Mouse (Mus musculus): ENCODE data around the gene Gsap. TPM values are rescaled to one million over a fixed set of nuclear protein-coding genes. Genes with fewer than 3 reads are reported as not detected.
"Not testable (repeated sequence)": the region's sequence is repeated elsewhere in the genome, so short reads cannot be mapped to it uniquely, and the experiment has no call there.

Gsap gene
- polyA plus RNA-seq, 1 experiment from 2014 or later, result 4.7 TPM

DNA sequence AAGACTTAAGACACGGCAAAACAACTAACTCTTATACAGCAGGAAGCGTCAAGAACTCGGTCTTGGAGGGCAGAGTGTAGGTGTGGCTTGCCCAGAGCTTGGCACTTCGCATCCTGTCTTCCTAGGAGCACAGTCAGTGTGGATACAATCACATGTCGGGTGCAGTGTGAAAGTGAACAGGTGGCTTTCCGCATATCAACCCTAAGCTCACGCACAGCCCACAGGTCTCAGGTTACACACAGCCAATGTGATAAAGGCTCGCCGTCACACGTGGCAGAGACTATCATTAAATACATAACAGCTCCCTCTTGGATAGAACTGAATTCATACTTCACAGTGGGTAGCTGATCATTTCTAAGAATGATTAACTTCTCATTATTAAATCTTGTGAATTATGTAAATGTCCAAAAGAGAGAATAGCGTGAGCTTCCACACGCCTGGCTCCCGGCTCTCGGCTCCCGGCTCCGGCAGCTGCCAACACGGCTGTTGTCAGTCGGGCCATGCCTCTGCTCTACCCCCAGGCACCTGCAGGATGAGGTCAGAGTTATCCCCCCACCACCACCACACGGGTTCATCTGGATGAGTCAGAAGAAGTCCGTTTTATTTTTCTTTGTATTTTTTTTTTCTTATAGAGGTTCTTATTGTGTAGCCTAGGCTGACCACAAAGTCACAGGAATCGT is 113.2 kb downstream of the Gsap start:
- no peak overlapping the region for H3K4me2 ChIP-seq (replicated peaks)
- H3K27ac ChIP-seq, result no peak overlapping the region
- 85% methylated on average over 21 of the region's 21 CpGs for WGBS
- H3K36me3 ChIP-seq, result no peaks in the 10 kb centered on the region
- H3K9ac ChIP-seq (replicated peaks), result no peak overlapping the region
- H3K4me1 ChIP-seq (replicated peaks), result no peaks in the 10 kb centered on the region
- ATAC-seq, result no peak
- no peaks in the 10 kb centered on the region for H3K27me3 ChIP-seq
- H3K4me3 ChIP-seq (replicated peaks), result no peak overlapping the region
- no peaks in the 10 kb centered on the region for H3K9me3 ChIP-seq

DNA sequence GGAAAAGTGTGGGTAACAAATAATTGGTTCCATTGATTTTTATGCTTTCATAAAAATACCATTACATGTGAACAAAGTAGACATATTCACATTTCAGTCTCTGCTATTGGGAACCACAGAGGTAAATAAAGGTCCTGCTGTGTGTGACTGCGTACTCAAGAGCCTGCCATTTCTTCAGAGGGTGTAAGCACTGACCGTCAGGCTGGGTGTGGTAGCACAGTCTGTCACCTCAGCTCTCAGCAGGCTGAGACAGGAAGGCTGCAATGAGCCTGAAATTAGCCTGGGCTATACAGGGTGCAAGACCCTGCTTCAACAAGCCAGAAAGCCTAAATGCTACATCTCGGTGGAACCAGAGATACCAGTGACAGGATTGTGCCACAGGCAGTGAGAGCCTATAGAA is 114.0 kb downstream of the Gsap start:
- WGBS, result 86% methylated on average over 3 of the region's 3 CpGs
- Histone ChIP-seq H3K27me3 (no peaks in the 10 kb centered on the region), H3K9me3 (no peaks in the 10 kb centered on the region), H3K4me2 (replicated peaks) (no peak overlapping the region), H3K9ac (replicated peaks) (no peak overlapping the region), H3K27ac (no peak overlapping the region), H3K36me3 (no peaks in the 10 kb centered on the region), H3K4me3 (replicated peaks) (no peak overlapping the region), H3K4me1 (replicated peaks) (no peaks in the 10 kb centered on the region)
- ATAC-seq, result no peak

DNA sequence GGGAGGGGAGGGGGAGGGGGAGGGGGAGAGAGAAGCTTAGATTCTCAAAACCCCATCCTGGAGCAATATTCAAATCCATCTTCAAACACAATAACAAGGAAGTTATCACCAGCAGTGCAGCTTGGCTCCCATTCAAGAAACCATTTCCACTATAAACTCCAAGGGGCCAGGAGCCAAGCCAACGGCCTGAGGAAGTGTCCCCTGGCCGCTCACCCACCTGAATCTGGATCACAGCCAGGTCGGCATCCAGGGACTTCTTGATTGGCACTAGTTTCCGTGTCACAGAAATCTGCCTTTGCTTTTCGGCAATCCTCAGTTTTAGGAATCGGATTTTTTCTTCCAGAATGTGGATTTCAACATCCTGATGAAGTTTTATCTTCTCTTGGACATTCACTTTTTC is 115.0 kb downstream of the Gsap start:
- Histone ChIP-seq H3K27ac (no peak overlapping the region), H3K4me3 (replicated peaks) (no peak overlapping the region), H3K36me3 (no peaks in the 10 kb centered on the region), H3K4me2 (replicated peaks) (no peak overlapping the region), H3K9ac (replicated peaks) (no peak overlapping the region), H3K9me3 (no peaks in the 10 kb centered on the region), H3K4me1 (replicated peaks) (no peaks in the 10 kb centered on the region), H3K27me3 (no peaks in the 10 kb centered on the region)
- ATAC-seq, result no peak
- 79% methylated on average over 6 of the region's 6 CpGs for WGBS

DNA sequence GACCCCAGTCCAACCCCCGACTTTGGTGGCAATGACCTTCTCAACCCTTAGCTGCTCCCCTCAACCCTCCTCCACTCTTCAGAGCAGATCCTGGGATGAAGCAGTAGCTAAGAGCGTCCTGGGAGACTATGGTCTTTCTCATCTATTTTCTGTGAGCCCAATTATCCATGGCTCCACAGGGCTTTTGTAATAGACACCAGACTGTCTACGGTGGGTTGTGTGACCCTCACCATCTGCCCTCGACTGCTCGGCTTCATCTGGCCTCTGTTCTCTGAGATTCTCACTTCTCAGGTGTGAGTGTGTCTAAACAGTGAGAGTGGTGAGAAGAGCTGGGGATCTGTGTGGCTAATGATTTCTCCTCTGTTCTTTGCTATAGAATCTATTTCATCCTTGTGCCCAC is 121.1 kb downstream of the Gsap start:
- Histone ChIP-seq H3K4me2 (replicated peaks) (no peak overlapping the region), H3K9me3 (no peaks in the 10 kb centered on the region), H3K9ac (replicated peaks) (no peak overlapping the region), H3K4me3 (replicated peaks) (no peak overlapping the region), H3K27ac (no peak overlapping the region), H3K27me3 (no peaks in the 10 kb centered on the region), H3K36me3 (no peaks in the 10 kb centered on the region), H3K4me1 (replicated peaks) (no peaks in the 10 kb centered on the region)
- 74% methylated on average over 5 of the region's 5 CpGs for WGBS
- peak; percentile 24; the same call in 1 of the 2 replicates for ATAC-seq

DNA sequence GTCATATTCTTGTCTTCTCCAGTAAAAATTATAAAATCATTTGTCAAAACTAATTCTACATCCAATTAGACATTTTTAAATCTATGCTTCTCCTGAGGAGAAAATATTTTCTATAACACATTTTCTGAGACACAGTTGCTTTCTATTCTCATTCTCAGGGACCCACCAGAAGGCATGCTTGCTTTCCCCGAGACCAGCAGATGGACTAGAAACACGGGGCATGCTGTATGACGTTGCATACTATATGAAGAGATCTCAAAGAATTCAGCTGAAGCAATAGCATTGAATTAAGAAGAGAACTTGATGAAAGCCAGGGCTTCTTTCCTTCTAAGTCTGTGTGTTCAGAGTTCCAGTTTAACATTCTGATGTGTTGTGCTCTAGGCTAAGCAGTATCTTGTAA is 128.6 kb downstream of the Gsap start:
- Histone ChIP-seq H3K27ac (no peak overlapping the region), H3K9ac (replicated peaks) (no peak overlapping the region), H3K27me3 (no peaks in the 10 kb centered on the region), H3K4me1 (replicated peaks) (no peaks in the 10 kb centered on the region), H3K4me2 (replicated peaks) (no peak overlapping the region), H3K9me3 (no peaks in the 10 kb centered on the region), H3K4me3 (replicated peaks) (no peak overlapping the region), H3K36me3 (no peaks in the 10 kb centered on the region)
- no peak for ATAC-seq
- WGBS, result 90% methylated on average over 3 of the region's 3 CpGs

DNA sequence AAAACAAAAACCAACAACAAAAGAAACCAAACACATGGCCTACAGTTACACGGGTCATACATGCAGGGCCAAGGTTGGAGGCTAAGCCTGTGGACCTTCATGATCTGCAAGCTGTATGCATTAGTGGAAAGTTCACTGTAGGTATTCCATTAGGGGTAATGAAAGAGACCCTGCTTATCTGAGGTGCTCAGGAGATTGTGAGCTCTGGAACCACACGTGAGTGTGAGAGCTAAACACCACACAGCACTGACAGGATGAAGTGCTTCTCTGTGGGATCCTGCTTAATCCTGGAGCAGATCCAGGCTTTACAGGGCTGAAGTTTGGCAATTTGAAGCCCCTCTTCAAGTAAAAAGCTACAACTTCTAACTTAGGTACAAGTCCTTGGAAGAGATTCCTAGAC is 134.1 kb downstream of the Gsap start:
- Histone ChIP-seq H3K4me2 (replicated peaks) (no peak overlapping the region), H3K4me1 (replicated peaks) (no peaks in the 10 kb centered on the region), H3K4me3 (replicated peaks) (no peak overlapping the region), H3K9ac (replicated peaks) (no peak overlapping the region), H3K9me3 (no peaks in the 10 kb centered on the region), H3K36me3 (no peaks in the 10 kb centered on the region), H3K27me3 (no peaks in the 10 kb centered on the region), H3K27ac (no peak overlapping the region)
- WGBS, result 79% methylated on average over 2 of the region's 2 CpGs
- ATAC-seq, result no peak

DNA sequence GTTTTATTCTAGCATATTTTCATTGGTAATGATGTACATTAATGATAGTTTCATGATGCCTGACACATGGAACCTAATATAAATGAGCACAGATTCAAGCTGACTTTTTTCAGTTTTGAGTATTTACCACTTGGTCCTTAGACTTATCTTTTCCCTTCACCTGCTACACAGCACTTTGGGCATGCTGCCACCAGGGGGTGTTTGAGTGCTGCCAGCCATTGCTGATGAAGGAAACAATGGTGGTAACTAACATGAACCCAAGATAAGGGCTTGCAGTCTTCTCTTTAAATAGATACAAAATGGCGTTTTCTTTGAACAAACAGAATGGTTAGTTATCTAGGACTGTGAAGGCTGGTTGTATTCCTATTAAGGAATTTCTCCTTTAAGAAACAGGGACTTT is 140.4 kb downstream of the Gsap start:
- no peaks in the 10 kb centered on the region for H3K9me3 ChIP-seq

DNA sequence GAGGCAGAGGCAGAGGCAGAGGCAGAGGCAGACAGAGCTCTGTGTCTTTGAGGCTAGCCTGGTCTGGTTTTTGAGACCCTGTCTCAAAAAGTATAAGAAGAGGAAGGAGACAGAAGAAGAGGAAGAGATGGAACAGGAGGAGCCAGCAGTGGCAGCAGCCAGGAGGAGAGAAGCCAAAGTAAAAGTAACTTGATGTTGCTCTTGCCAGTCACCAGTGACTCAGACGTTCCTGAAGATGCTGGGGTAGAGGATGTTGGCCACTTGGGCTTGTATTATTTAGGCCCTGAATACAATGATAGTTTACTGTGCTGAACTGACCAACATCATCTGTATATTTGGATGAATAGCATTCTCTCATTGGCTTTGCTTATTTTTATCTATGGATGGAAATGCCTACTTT is 142.5 kb downstream of the Gsap start:
- WGBS, result 100% methylated on average over 1 of the region's 1 CpGs
- Histone ChIP-seq H3K27me3 (0 out of 2 replicates have a peak, but pooled peaks cover 4% of the 10 kb centered on the region), H3K27ac (no peak overlapping the region), H3K4me1 (replicated peaks) (peaks cover 9% of the 10 kb centered on the region), H3K4me2 (replicated peaks) (no peak overlapping the region), H3K9ac (replicated peaks) (no peak overlapping the region), H3K4me3 (replicated peaks) (no peak overlapping the region), H3K9me3 (no peaks in the 10 kb centered on the region), H3K36me3 (no peaks in the 10 kb centered on the region)
- no peak for ATAC-seq

More for the DNA sequence above, 140.4 kb downstream of the Gsap start:
- Histone ChIP-seq H3K9ac (replicated peaks) (no peak overlapping the region), H3K4me2 (replicated peaks) (no peak overlapping the region), H3K36me3 (no peaks in the 10 kb centered on the region), H3K27ac (no peak overlapping the region), H3K4me1 (replicated peaks) (peaks cover 9% of the 10 kb centered on the region), H3K4me3 (replicated peaks) (no peak overlapping the region), H3K27me3 (0 out of 2 replicates have a peak, but pooled peaks cover 4% of the 10 kb centered on the region)
- ATAC-seq, result peak; percentile 45; the same call in 1 of the 2 replicates
- 38% methylated on average over 1 of the region's 1 CpGs for WGBS

DNA sequence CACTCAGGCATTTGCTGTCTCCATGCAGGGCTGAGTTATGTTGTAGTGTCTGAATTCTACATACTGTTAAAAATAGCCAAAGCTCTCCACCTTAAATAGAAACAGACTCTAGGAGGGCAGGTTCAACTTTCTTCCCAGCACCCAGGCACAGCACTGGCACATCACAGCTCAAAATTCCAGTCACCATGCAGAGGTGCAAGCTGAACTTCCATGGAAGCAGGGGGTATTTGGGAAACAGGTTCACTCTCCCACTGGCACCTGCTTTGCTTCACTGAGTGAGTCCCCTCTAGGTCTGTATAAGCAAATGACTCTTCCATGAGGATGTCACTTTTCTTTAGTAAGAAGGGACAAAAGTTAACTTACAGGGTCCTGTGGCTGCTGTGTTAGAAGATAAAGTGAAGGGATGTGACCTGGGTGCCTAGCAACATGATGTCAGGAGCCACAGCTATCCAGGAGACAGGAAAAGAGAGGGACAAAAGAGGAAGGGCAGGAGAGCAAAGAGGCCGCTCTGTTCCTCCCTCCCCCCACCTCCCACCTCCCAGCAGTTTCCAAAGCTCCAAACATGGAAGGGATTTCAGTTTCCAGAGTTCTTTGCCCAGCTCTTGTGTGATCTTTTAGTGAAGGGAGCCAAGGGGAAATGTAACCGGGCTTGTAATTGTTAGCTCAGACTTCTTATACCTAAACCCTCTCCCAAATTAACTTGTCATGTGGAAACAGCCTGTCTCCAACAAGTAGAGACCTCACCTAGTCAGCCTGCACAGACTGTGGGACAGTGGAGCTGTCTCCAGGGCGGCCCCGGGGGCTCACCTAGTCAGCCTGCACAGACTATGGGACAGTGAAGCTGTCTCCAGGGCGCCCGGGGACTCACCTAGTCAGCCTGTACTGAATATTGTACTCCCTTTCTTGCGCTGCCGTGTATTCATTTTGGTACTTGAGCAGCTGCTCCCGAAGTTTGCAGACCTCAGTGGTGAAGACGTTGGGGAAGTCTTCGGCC is 143.9 kb downstream of the Gsap start:
- Histone ChIP-seq H3K9ac (replicated peaks) (peak overlapping the region; percentile 5; the same call in 1 of the 2 replicates), H3K27me3 (0 out of 2 replicates have a peak, but pooled peaks cover 4% of the 10 kb centered on the region), H3K27ac (no peak overlapping the region), H3K4me1 (replicated peaks) (peaks cover 9% of the 10 kb centered on the region), H3K9me3 (no peaks in the 10 kb centered on the region), H3K4me2 (replicated peaks) (no peak overlapping the region), H3K4me3 (replicated peaks) (no peak overlapping the region), H3K36me3 (no peaks in the 10 kb centered on the region)
- WGBS, result 33% methylated on average over 11 of the region's 11 CpGs
- ATAC-seq, result 0 out of 2 replicates have a peak, but pooled peaks have one; percentile 37

DNA sequence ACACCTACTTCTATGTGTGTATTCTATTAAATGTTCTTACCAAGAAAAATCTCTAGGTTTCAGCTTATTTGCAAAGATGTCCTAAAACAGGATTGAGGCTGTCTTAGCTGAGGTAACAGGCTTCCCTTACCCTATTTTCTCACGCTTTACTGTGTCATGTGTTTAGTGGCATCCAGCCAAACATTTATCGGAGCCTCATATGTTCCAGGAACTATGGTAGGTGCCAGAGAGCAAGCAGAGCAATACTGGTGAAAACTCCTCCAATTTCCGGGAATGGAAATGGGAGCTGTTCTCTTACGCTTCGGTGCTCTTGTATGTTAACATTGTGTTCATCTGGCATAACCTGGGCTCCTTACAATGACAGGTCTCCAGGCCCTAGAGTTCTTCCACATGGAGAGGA is 145.6 kb downstream of the Gsap start:
- peaks cover 9% of the 10 kb centered on the region for H3K4me1 ChIP-seq (replicated peaks)
- ATAC-seq, result no peak
- no peak overlapping the region for H3K9ac ChIP-seq (replicated peaks)
- 89% methylated on average over 5 of the region's 5 CpGs for WGBS
- 0 out of 2 replicates have a peak, but pooled peaks cover 4% of the 10 kb centered on the region for H3K27me3 ChIP-seq
- no peak overlapping the region for H3K4me3 ChIP-seq (replicated peaks)
- no peak overlapping the region for H3K27ac ChIP-seq
- no peaks in the 10 kb centered on the region for H3K36me3 ChIP-seq
- H3K9me3 ChIP-seq, result no peaks in the 10 kb centered on the region
- no peak overlapping the region for H3K4me2 ChIP-seq (replicated peaks)

DNA sequence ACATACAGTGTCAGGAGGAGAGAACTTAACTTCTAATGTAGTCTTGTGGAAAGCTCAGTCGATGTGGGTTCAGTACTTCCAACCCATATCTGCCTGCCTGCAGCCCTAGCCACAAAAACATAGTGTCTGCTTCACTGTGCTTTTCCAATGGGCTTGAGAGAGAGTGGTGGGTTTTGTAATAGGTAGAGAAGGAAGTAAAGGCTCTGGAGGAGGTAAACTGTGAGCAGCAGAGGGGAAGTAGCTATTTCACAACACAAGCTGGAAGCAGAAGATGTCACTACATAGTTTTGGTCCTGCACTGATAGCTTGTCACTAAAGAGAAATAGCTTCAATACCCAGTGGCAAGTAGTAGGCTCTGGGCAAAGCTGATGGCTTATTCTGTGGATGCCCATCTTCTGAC is 146.1 kb downstream of the Gsap start:
- no peaks in the 10 kb centered on the region for H3K9me3 ChIP-seq
- no peak overlapping the region for H3K9ac ChIP-seq (replicated peaks)
- no peak for ATAC-seq
- WGBS, result 97% methylated on average over 1 of the region's 1 CpGs
- H3K27me3 ChIP-seq, result 0 out of 2 replicates have a peak, but pooled peaks cover 4% of the 10 kb centered on the region
- H3K27ac ChIP-seq, result no peak overlapping the region
- no peak overlapping the region for H3K4me2 ChIP-seq (replicated peaks)
- H3K4me3 ChIP-seq (replicated peaks), result no peak overlapping the region
- H3K36me3 ChIP-seq, result no peaks in the 10 kb centered on the region
- peaks cover 9% of the 10 kb centered on the region for H3K4me1 ChIP-seq (replicated peaks)

DNA sequence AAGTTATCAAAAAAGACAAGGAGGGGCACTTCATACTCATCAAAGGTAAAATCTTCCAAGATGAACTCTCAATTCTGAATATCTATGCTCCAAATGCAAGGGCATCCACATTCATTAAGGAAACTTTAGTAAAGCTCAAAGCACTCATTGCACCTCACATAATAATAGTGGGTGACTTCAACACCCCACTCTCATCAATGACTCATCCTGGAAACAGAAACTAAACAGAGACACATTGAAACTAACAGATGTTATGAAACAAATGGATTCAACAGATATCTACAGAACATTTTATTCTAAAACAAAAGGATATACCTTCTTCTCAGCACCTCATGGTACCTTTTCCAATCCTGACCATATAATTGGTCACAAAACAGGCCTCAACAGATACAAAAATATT is 156.2 kb downstream of the Gsap start:
- not testable (repeated sequence) for H3K36me3 ChIP-seq; H3K9me3 ChIP-seq; ATAC-seq; H3K27ac ChIP-seq; H3K4me1 ChIP-seq (replicated peaks); H3K9ac ChIP-seq (replicated peaks); H3K4me3 ChIP-seq (replicated peaks); H3K27me3 ChIP-seq; H3K4me2 ChIP-seq (replicated peaks)
